ENCODE assay signal across 9 mouse cellular contexts in the genomic region with DNA sequence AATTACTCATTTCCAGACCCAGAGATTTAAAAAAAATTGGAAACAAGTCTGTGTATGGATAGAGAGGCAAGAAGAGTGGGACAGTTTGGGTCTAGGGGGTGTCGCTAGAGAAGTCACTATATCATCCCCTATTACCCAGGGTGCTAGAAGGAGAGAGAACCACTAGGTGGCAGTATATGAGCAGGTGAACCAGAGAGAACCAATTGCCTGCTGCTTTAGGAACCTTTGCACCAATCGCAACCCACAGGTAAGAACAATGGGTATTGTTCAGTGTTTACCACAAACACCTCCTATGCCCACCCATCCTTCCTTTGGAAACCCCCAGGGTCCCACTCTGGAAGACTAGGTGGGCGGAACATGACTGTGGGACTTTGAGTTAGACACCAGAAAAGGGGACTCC. TPM values are rescaled to one million over a fixed set of nuclear protein-coding genes. Genes with fewer than 3 reads are reported as not detected.
A peak's percentile ranks its signal among the peaks of the same experiment; 100 is the strongest.
DNase-seq lines count a peak whose midpoint lies in the region; ATAC-seq lines count a peak whose summit lies in the region.
"Had no signal": no experiment of that assay in that cellular context is flagged by ENCODE, and none has a peak within 500 bp of the region (broad histone marks: within the 10 kb centered on the region; RNA-seq: fewer than 3 reads in every experiment).

No protein-coding gene starts in this region.

- 47% methylated on average over 3 of the region's 3 CpGs for WGBS in kidney, embryonic 15.5 days

- no peak overlapping the region for H3K4me3 ChIP-seq in kidney, embryonic 15.5 days (replicated peaks)
- H3K4me3 ChIP-seq: erythroblast, embryonic 14.5 days had no signal

- ATAC-seq in kidney, embryonic 15.5 days (replicated peaks; ENCODE audit: low FRiP score): no peak
- ATAC-seq in CD4-positive, CD25-positive, alpha-beta regulatory T cell, adult 4 months: peak; percentile 85
- peak; percentile 73 for ATAC-seq in erythroblast, adult 5-6 weeks (replicated peaks; ENCODE audit: low FRiP score, poor library complexity, severe bottlenecking)

- no peaks in the 10 kb centered on the region for H3K36me3 ChIP-seq in kidney, embryonic 15.5 days

- no peaks in the 10 kb centered on the region for H3K9me3 ChIP-seq in kidney, embryonic 15.5 days (replicated peaks)

- H3K4me1 ChIP-seq in kidney, embryonic 15.5 days: peaks cover 20% of the 10 kb centered on the region

- no peaks in the 10 kb centered on the region for H3K27me3 ChIP-seq in kidney, embryonic 15.5 days

- H3K4me2 ChIP-seq in kidney, embryonic 15.5 days: no peak overlapping the region

- H3K9ac ChIP-seq in kidney, embryonic 15.5 days: no peak overlapping the region

- peak; percentile 34 for DNase-seq in kidney, adult 11 months
- DNase-seq in adipocyte (ENCODE audit: low spot score): peak; percentile 69
- DNase-seq in layer of hippocampus, adult 9-11 months: peak; percentile 45
- peak; percentile 66 for DNase-seq in skeletal muscle tissue, adult 2 months (ENCODE audit: low read depth, low spot score)
- no peak for DNase-seq in right cerebral cortex, postnatal 4 days

- no peak overlapping the region for H3K27ac ChIP-seq in kidney, embryonic 15.5 days

RNA-seq across cellular contexts. Expression of a gene that starts 17.3 kb away (rescaled TPM):
- 19.2 and 20.4 TPM in 2 replicates for polyA plus RNA-seq in kidney, embryonic 15.5 days (2015; fragmentation: Nextera tagmentation; extraction: Ambion mirVana)
- 10 to 100 TPM; 11.7 to 21.8 TPM for polyA plus RNA-seq in CD4-positive, CD25-positive, alpha-beta regulatory T cell, adult 4 months (2017; shearing (Covaris generic))
- total RNA-seq in erythroblast, adult 5-6 weeks (2015; ENCODE audit: low replicate concordance): 1.3 and 12.3 TPM in 2 replicates
- total RNA-seq in erythroblast, adult 5-6 weeks (2017; ENCODE audit: low replicate concordance): 10.2 and 16.3 TPM in 2 replicates

RNA-seq across cellular contexts. Expression of a gene that starts 28.9 kb away (rescaled TPM):
- 136 and 154 TPM in 2 replicates for polyA plus RNA-seq in kidney, embryonic 15.5 days (2015; fragmentation: Nextera tagmentation; extraction: Ambion mirVana)
- polyA plus RNA-seq in CD4-positive, CD25-positive, alpha-beta regulatory T cell, adult 4 months (2017; shearing (Covaris generic)): 10 to 100 TPM; 50.8 to 52.7 TPM
- total RNA-seq in erythroblast, adult 5-6 weeks (2015; ENCODE audit: low replicate concordance): 13.6 and 14.4 TPM in 2 replicates
- 22.0 and 32.9 TPM in 2 replicates for total RNA-seq in erythroblast, adult 5-6 weeks (2017; ENCODE audit: low replicate concordance)
